Mouse (Mus musculus): ENCODE data around the gene Cetn3.

The Cetn3 gene

GRCm38 (mm10) chr13:81824576-81825330, 41.9 kb downstream of the Cetn3 start:
- no peak for DNase-seq

GRCm38 (mm10) chr13:81828486-81828885, 45.6 kb downstream of the Cetn3 start:
- DNase-seq: no peak

- DNase-seq: no peak
Observed at GRCm38 (mm10) chr13:81831838-81832237, 49.0 kb downstream of the Cetn3 start.

- no peak for DNase-seq
Observed at GRCm38 (mm10) chr13:81836386-81837177, 53.7 kb downstream of the Cetn3 start.

DNA sequence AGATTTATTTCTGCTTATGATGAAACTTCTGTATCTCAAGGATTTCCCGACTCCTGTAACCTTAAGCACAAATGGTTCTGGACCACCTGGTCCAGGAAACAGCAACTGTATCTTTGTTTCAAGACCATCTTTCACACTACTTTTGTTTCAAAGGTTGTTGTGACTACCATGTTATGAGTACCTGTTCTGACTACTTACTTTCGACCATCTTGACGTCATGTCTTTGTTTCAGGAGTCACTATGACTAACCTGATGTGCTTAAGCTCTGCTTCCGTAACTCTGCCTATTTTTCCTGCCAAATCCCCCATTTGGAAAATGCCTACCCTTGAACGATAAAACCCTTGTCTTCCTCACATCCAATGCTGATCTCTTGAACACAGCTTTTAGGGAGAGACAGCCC, 55.1 kb downstream of the Cetn3 start:
- no peak for DNase-seq

GRCm38 (mm10) chr13:81838948-81839347, 56.1 kb downstream of the Cetn3 start:
- DNase-seq: no peak

DNA sequence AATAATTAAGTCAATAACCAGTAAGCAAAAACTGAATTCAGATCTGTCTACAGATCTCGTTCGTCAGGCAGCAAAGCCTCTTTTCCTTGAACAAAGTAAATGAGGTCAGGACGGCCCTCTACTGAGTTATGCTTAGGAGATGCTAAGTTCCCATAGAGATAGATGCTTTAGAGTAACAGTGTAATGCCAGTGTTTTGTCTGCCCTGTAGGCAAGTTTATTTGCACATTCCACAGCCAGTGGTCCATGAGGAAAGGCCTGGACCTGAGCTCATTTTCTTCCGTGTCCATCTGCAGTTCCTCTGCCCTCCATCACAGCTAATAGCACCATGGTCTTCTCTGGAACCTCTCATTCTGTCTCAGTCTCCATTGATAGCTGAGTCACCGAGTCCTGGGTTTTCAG, 57.4 kb downstream of the Cetn3 start:
- DNase-seq: no peak

DNA sequence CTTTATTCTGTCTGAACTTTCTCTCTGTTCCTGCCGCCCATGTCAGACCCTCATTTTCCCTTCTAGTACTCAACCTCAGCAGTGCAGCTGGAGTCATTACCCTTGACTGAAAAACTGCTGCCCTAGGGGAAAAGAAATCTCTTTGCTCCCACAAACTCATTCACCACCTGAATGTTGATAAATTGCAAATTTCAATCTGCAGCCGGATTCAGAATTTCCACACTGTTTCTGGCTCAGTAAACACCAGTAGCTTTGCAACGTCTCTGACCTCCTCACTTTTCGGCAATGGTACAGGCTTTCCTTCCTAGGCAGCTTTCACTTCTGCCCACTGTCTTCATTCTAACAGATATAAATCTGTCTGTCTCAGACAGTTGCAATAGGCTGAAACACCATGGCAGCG, 57.8 kb downstream of the Cetn3 start:
- no peak for DNase-seq

DNA sequence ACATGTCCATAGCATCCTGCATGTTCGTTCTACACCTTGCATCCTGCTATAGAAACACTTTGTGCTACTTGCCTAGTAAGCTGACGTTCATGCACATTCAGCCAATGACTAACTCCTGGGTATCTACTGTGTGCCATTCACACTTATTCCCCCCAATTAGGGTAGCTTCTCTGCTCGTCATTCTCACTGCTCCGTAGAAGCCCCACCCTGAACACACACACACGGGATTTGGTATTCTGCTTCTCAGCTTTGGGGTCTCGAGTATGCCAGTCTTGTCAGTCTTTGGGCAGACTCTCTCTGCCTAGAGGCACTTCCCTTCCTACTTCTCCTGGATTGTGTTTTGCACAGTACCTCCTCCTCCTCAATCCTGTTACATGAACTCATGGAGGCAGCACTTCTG, 59.4 kb downstream of the Cetn3 start:
- DNase-seq: no peak
